Mouse (Mus musculus) hindbrain, embryonic 12.5 days (tissue): ENCODE measurements around the gene Gm38392. TPM values are rescaled to one million over a fixed set of nuclear protein-coding genes. Genes with fewer than 3 reads are reported as not detected.
"Not testable (repeated sequence)": the region's sequence is repeated elsewhere in the genome, so short reads cannot be mapped to it uniquely, and the experiment has no call there.

ENCODE experiments used
- ATAC-seq: fragments of 200-750 bp; cut with Nextera tagmentation; 2 replicates; pipeline ENCODE4 v1.8.0; 2017; ENCODE audit warnings: moderate TSS enrichment; ENCODE audit not compliant: low FRiP score
- H3K27ac ChIP-seq: fragments of 300-500 bp; sonication (generic); 2 replicates; pipeline ENCODE4 v1.5.1; 2016; ENCODE audit warnings: mild to moderate bottlenecking
- H3K27me3 ChIP-seq: fragments of 300-500 bp; sonication (generic); 2 replicates; pipeline ENCODE4 v1.6.1; 2016; ENCODE audit warnings: mild to moderate bottlenecking
- H3K36me3 ChIP-seq: fragments of 300-500 bp; sonication (generic); 2 replicates; pipeline ENCODE4 v1.6.1; 2016; ENCODE audit warnings: mild to moderate bottlenecking
- H3K4me1 ChIP-seq: fragments of 300-500 bp; sonication (generic); 2 replicates; pipeline ENCODE4 v1.6.1; 2016
- H3K4me2 ChIP-seq: fragments of 300-500 bp; sonication (generic); replicated peaks from 2 replicates; pipeline ENCODE4 v1.6.1; 2016; ENCODE audit warnings: mild to moderate bottlenecking
- H3K4me3 ChIP-seq: fragments of 300-500 bp; sonication (generic); 2 replicates; pipeline ENCODE4 v1.5.1; 2016; ENCODE audit warnings: mild to moderate bottlenecking
- H3K9ac ChIP-seq: fragments of 300-500 bp; sonication (generic); 2 replicates; pipeline ENCODE4 v1.6.1; 2016; ENCODE audit warnings: mild to moderate bottlenecking, moderate library complexity
- H3K9me3 ChIP-seq: fragments of 300-500 bp; sonication (generic); replicated peaks from 2 replicates; pipeline ENCODE4 v1.6.1; 2016; ENCODE audit warnings: mild to moderate bottlenecking
- WGBS: fragments of 180-500 bp; shearing (Covaris S2); methylation state at CpG from one replicate; pipeline ENCODE4 v1.1.7; 2016; 5-methylcytosine and 5-hydroxymethylcytosine counted together
- polyA plus RNA-seq: library from polyadenylated mRNA; unstranded; fragments of >200 nt; fragmentation: Nextera tagmentation; extraction: Ambion mirVana; gene quantifications from 2 replicates; pipeline ENCODE4 v1.2.1, GENCODE M21; 2016

The Gm38392 gene
- polyA plus RNA-seq, 1 experiment from 2014 or later, result not detected

GRCm38 (mm10) chr3:88271298-88271697 is 15.7 kb downstream of the Gm38392 start:
- not testable (repeated sequence) for H3K36me3 ChIP-seq, H3K4me2 ChIP-seq, H3K27me3 ChIP-seq, H3K9ac ChIP-seq, H3K27ac ChIP-seq, H3K9me3 ChIP-seq, H3K4me3 ChIP-seq, ATAC-seq, H3K4me1 ChIP-seq
- WGBS, result 93% methylated on average over 2 of the region's 2 CpGs

GRCm38 (mm10) chr3:88268991-88269390 is 18.0 kb downstream of the Gm38392 start:
- ATAC-seq, result no peak
- Histone ChIP-seq H3K36me3 (no peaks in the 10 kb centered on the region), H3K27me3 (no peaks in the 10 kb centered on the region), H3K4me3 (no peak overlapping the region), H3K4me1 (no peaks in the 10 kb centered on the region), H3K27ac (no peak overlapping the region), H3K4me2 (no peak overlapping the region), H3K9ac (no peak overlapping the region), H3K9me3 (no peaks in the 10 kb centered on the region)
- WGBS, result 88% methylated on average over 5 of the region's 5 CpGs

GRCm38 (mm10) chr3:88268014-88268413 is 19.0 kb downstream of the Gm38392 start:
- not testable (repeated sequence) for ATAC-seq, H3K27me3 ChIP-seq
- WGBS, result 89% methylated on average over 6 of the region's 6 CpGs

GRCm38 (mm10) chr3:88262346-88262745 is 24.7 kb downstream of the Gm38392 start:
- Histone ChIP-seq H3K4me3 (no peak overlapping the region), H3K27ac (no peak overlapping the region), H3K9me3 (no peaks in the 10 kb centered on the region), H3K4me2 (no peak overlapping the region), H3K27me3 (peaks cover 5% of the 10 kb centered on the region; the same call in 1 of the 2 replicates), H3K4me1 (no peaks in the 10 kb centered on the region), H3K36me3 (no peaks in the 10 kb centered on the region), H3K9ac (no peak overlapping the region)
- 74% methylated on average over 3 of the region's 3 CpGs for whole genome bisulfite sequencing
- ATAC-seq, result no peak

More at GRCm38 (mm10) chr3:88268014-88268413, 19.0 kb downstream of the Gm38392 start:
- not testable (repeated sequence) for H3K36me3 ChIP-seq, H3K4me1 ChIP-seq, H3K4me3 ChIP-seq, H3K9ac ChIP-seq, H3K27ac ChIP-seq, H3K9me3 ChIP-seq, H3K4me2 ChIP-seq

- Histone ChIP-seq H3K9me3 (no peaks in the 10 kb centered on the region), H3K4me2 (no peak overlapping the region), H3K36me3 (no peaks in the 10 kb centered on the region), H3K27me3 (peaks cover 54% of the 10 kb centered on the region), H3K4me1 (peaks cover 7% of the 10 kb centered on the region), H3K27ac (no peak overlapping the region), H3K4me3 (no peak overlapping the region), H3K9ac (no peak overlapping the region)
- no peak for ATAC-seq
- 75% methylated on average over 7 of the region's 7 CpGs for WGBS
Observed at GRCm38 (mm10) chr3:88256382-88256781, 30.6 kb downstream of the Gm38392 start.

- H3K4me3 ChIP-seq, result no peak overlapping the region
- no peak overlapping the region for H3K4me2 ChIP-seq
- H3K27ac ChIP-seq, result no peak overlapping the region
- H3K27me3 ChIP-seq, result peaks cover 58% of the 10 kb centered on the region
- no peak overlapping the region for H3K9ac ChIP-seq
- H3K36me3 ChIP-seq, result no peaks in the 10 kb centered on the region
- ATAC-seq, result no peak
- H3K4me1 ChIP-seq, result peaks cover 7% of the 10 kb centered on the region
- no peaks in the 10 kb centered on the region for H3K9me3 ChIP-seq
- WGBS, result 71% methylated on average over 6 of the region's 6 CpGs
Observed at GRCm38 (mm10) chr3:88255950-88256349, 31.1 kb downstream of the Gm38392 start.

GRCm38 (mm10) chr3:88254268-88254926 is 32.6 kb downstream of the Gm38392 start, which contains the start of gene Rhbg:
Gene Rhbg (minus strand): TSS chr3:88254709.
- Histone ChIP-seq H3K27me3 (peaks cover 58% of the 10 kb centered on the region), H3K4me3 (peak within 1 kb of the TSS; percentile 35), H3K27ac (no peak within 1 kb of the TSS), H3K9me3 (no peaks in the 10 kb centered on the region), H3K4me2 (peak within 1 kb of the TSS; percentile 65), H3K36me3 (no peaks in the 10 kb centered on the region), H3K9ac (peak within 1 kb of the TSS; percentile 54), H3K4me1 (peaks cover 7% of the 10 kb centered on the region)
- 1% methylated on average over 34 of the region's 34 CpGs for WGBS
- ATAC-seq, result no peak

GRCm38 (mm10) chr3:88252739-88253138 is 34.3 kb downstream of the Gm38392 start:
- Histone ChIP-seq H3K9me3 (no peaks in the 10 kb centered on the region), H3K4me1 (peaks cover 7% of the 10 kb centered on the region), H3K9ac (no peak overlapping the region), H3K4me2 (no peak overlapping the region), H3K27ac (no peak overlapping the region), H3K36me3 (no peaks in the 10 kb centered on the region), H3K27me3 (peaks cover 57% of the 10 kb centered on the region), H3K4me3 (no peak overlapping the region)
- WGBS, result 65% methylated on average over 6 of the region's 6 CpGs
- ATAC-seq, result no peak

- peaks cover 7% of the 10 kb centered on the region; the same call in 1 of the 2 replicates for H3K4me1 ChIP-seq
- 63% methylated on average over 11 of the region's 11 CpGs for WGBS
- no peak overlapping the region for H3K9ac ChIP-seq
- no peak for ATAC-seq
- no peak overlapping the region for H3K27ac ChIP-seq
- no peak overlapping the region for H3K4me2 ChIP-seq
- H3K27me3 ChIP-seq, result peaks cover 42% of the 10 kb centered on the region
- H3K36me3 ChIP-seq, result no peaks in the 10 kb centered on the region
- H3K9me3 ChIP-seq, result no peaks in the 10 kb centered on the region
- no peak overlapping the region for H3K4me3 ChIP-seq
Observed at GRCm38 (mm10) chr3:88248406-88248805, 38.6 kb downstream of the Gm38392 start.

- peaks cover 14% of the 10 kb centered on the region for H3K4me1 ChIP-seq
- H3K4me3 ChIP-seq, result no peak overlapping the region
- H3K27me3 ChIP-seq, result peaks cover 42% of the 10 kb centered on the region
- no peak overlapping the region for H3K4me2 ChIP-seq
- no peak overlapping the region for H3K9ac ChIP-seq
- H3K36me3 ChIP-seq, result no peaks in the 10 kb centered on the region
- H3K9me3 ChIP-seq, result no peaks in the 10 kb centered on the region
- no peak for ATAC-seq
- no peak overlapping the region for H3K27ac ChIP-seq
- 79% methylated on average over 9 of the region's 9 CpGs for WGBS
Observed at GRCm38 (mm10) chr3:88247666-88248065, 39.3 kb downstream of the Gm38392 start.

- 22% methylated on average over 13 of the region's 13 CpGs for WGBS
- Histone ChIP-seq H3K9me3 (no peaks in the 10 kb centered on the region), H3K27me3 (peaks cover 39% of the 10 kb centered on the region), H3K4me1 (peaks cover 28% of the 10 kb centered on the region), H3K4me2 (no peak overlapping the region), H3K9ac (no peak overlapping the region), H3K36me3 (no peaks in the 10 kb centered on the region), H3K27ac (no peak overlapping the region), H3K4me3 (no peak overlapping the region)
- no peak for ATAC-seq
Observed at GRCm38 (mm10) chr3:88245811-88246210, 41.2 kb downstream of the Gm38392 start.

- Histone ChIP-seq H3K9ac (peak overlapping the region; percentile 10; the same call in 1 of the 2 replicates), H3K4me1 (peaks cover 43% of the 10 kb centered on the region), H3K27ac (no peak overlapping the region), H3K9me3 (no peaks in the 10 kb centered on the region), H3K4me2 (no peak overlapping the region), H3K27me3 (peaks cover 55% of the 10 kb centered on the region), H3K4me3 (no peak overlapping the region), H3K36me3 (no peaks in the 10 kb centered on the region)
- WGBS, result 0% methylated on average over 2 of the region's 2 CpGs
- no peak for ATAC-seq
Observed at GRCm38 (mm10) chr3:88244071-88244470, 42.9 kb downstream of the Gm38392 start.

- no peaks in the 10 kb centered on the region for H3K9me3 ChIP-seq
- 1% methylated on average over 13 of the region's 13 CpGs for WGBS
- H3K4me1 ChIP-seq, result peaks cover 58% of the 10 kb centered on the region
- peak overlapping the region; percentile 84 for H3K27ac ChIP-seq
- H3K27me3 ChIP-seq, result peaks cover 67% of the 10 kb centered on the region
- 0 out of 2 replicates have a peak overlapping the region, but pooled peaks have one; percentile 10 for H3K9ac ChIP-seq
- no peak overlapping the region for H3K4me3 ChIP-seq
- H3K36me3 ChIP-seq, result no peaks in the 10 kb centered on the region
- ATAC-seq, result peak; percentile 38
- H3K4me2 ChIP-seq, result peak overlapping the region; percentile 28
Observed at GRCm38 (mm10) chr3:88242531-88242930, 44.5 kb downstream of the Gm38392 start.
